Mouse (Mus musculus): ENCODE data around the gene Itprip.

Gene Itprip

GRCm38 (mm10) chr19:47884296-47885085 lies 34.6 kb downstream of the Itprip start:
- no peak for DNase-seq

GRCm38 (mm10) chr19:47882882-47883254 lies 36.2 kb downstream of the Itprip start:
- DNase-seq = no peak

- DNase-seq = peak; percentile 88
Measured at GRCm38 (mm10) chr19:47882151-47882881, 36.8 kb downstream of the Itprip start.

- no peak for DNase-seq
Measured at GRCm38 (mm10) chr19:47881538-47881937, 37.6 kb downstream of the Itprip start.

GRCm38 (mm10) chr19:47876252-47876651 lies 42.8 kb downstream of the Itprip start:
- no peak for DNase-seq

GRCm38 (mm10) chr19:47871515-47871914 lies 47.6 kb downstream of the Itprip start:
- peak; percentile 48 for DNase-seq

GRCm38 (mm10) chr19:47870102-47870666 lies 48.9 kb downstream of the Itprip start:
- DNase-seq = no peak

GRCm38 (mm10) chr19:47869516-47869915 lies 49.6 kb downstream of the Itprip start:
- DNase-seq = no peak

GRCm38 (mm10) chr19:47868951-47869350 lies 50.1 kb downstream of the Itprip start:
- DNase-seq = no peak

- no peak for DNase-seq
Measured at GRCm38 (mm10) chr19:47867628-47868175, 51.4 kb downstream of the Itprip start.

GRCm38 (mm10) chr19:47865353-47865947 lies 53.6 kb downstream of the Itprip start, which contains the start of gene Gsto2:
Gene Gsto2, plus strand, starts transcription at chr19:47865534.
- peak; percentile 98 for DNase-seq

- no peak for DNase-seq
Measured at GRCm38 (mm10) chr19:47864721-47865120, 54.4 kb downstream of the Itprip start.

GRCm38 (mm10) chr19:47864051-47864450 lies 55.0 kb downstream of the Itprip start:
- no peak for DNase-seq

- DNase-seq = no peak
Measured at GRCm38 (mm10) chr19:47862581-47862980, 56.5 kb downstream of the Itprip start.

- no peak for DNase-seq
Measured at GRCm38 (mm10) chr19:47859180-47859579, 59.9 kb downstream of the Itprip start.

- no peak for DNase-seq
Measured at GRCm38 (mm10) chr19:47857957-47858942, 60.8 kb downstream of the Itprip start.

GRCm38 (mm10) chr19:47854796-47855783 lies 64.0 kb downstream of the Itprip start, which contains the start of gene Gsto1:
Gene Gsto1, plus strand, starts transcription at chr19:47854970.
- DNase-seq = peak; percentile 94

GRCm38 (mm10) chr19:47853951-47854795 lies 64.9 kb downstream of the Itprip start:
- DNase-seq = peak; percentile 85

GRCm38 (mm10) chr19:47853053-47853452 lies 66.0 kb downstream of the Itprip start:
- DNase-seq = no peak
